Mouse (Mus musculus): ENCODE data around the gene Tbc1d22a.

DNA sequence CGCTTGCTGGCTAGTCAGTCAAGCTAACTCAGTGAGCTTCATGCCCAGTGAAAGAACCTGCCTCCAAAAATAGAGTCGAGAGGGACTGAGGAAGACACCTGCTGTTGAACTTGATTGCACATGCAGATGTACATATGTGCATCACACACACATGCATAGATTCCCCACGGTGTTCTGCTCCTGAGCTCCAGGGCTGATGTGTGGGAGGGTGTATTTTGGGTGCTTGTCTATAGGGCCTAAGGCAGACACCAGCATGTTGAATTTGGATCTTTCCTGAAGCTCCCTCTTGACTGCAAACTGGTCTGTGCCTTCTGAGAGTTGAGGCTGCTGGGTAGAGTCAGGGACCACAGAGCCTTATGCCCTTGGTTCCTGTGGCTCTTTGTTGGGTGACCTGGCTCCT is 23.8 kb downstream of the Tbc1d22a start:
- TF ChIP-seq CTCF (IDR thresholded peaks at IDR 0.05; ENCODE audit: borderline replicate concordance, control insufficient read depth, extremely low read depth, insufficient read depth, low read length, poor library complexity) (no peak), POLR2A (IDR thresholded peaks at IDR 0.05; ENCODE audit: control insufficient read depth, extremely low read depth, insufficient read depth, low read length, poor library complexity) (no peak)

All from thymus, adult 2 months (tissue).